Mouse (Mus musculus) ES-E14 (cell line): ENCODE data around the gene Pigz. TPM values are rescaled to one million over a fixed set of nuclear protein-coding genes. Genes with fewer than 3 reads are reported as not detected.

Source experiments
- DNase-seq: peaks from one replicate; pipeline ENCODE4 v3.0.0-alpha.2; 2013; ENCODE audit warnings: low read depth, low spot score
- H3K27ac ChIP-seq: 2 replicates; pipeline ENCODE4 v1.5.1; 2012; ENCODE audit warnings: low read depth, mild to moderate bottlenecking, low read length, moderate library complexity, mixed read lengths; ENCODE audit not compliant: poor library complexity, insufficient read depth, severe bottlenecking
- H3K36me3 ChIP-seq: 2 replicates; pipeline ENCODE4 v1.6.1; 2012; ENCODE audit warnings: mild to moderate bottlenecking, low read length, moderate library complexity, mixed read lengths; ENCODE audit not compliant: control insufficient read depth, poor library complexity, insufficient read depth, severe bottlenecking
- H3K4me1 ChIP-seq, 2 experiments: fragments of 150-350 bp in 1 of 2; sonication (generic) in 1 of 2; 2 replicates each; pipeline ENCODE4 v1.6.1; 2012; ENCODE audit warnings: low read length in 2 of 2, mild to moderate bottlenecking in 1 of 2, mixed read lengths in 1 of 2; ENCODE audit not compliant: control insufficient read depth in 2 of 2, insufficient read depth in 2 of 2, poor library complexity in 1 of 2
- H3K4me3 ChIP-seq, 2 experiments: fragments of 150-350 bp in 1 of 2; sonication (generic) in 1 of 2; 2 replicates each; pipeline ENCODE4 v1.5.1; 2012; ENCODE audit warnings: low read length in 2 of 2, low read depth in 1 of 2, mild to moderate bottlenecking in 1 of 2, mixed read lengths in 1 of 2; ENCODE audit not compliant: insufficient read depth in 1 of 2, poor library complexity in 1 of 2, severe bottlenecking in 1 of 2
- H3K9ac ChIP-seq: 2 replicates; pipeline ENCODE4 v1.6.1; 2012; ENCODE audit warnings: low read depth, mild to moderate bottlenecking, low read length, mixed read lengths; ENCODE audit not compliant: poor library complexity, insufficient read depth, severe bottlenecking
- H3K9me3 ChIP-seq: fragments of 150-350 bp; sonication (generic); 2 replicates; pipeline ENCODE4 v1.6.1; 2012; ENCODE audit warnings: low read depth, mild to moderate bottlenecking, low read length; ENCODE audit not compliant: control insufficient read depth, insufficient read depth
- CHD2 ChIP-seq: IDR thresholded peaks from 2 replicates; pipeline ENCODE4 v1.6.1; 2014; ENCODE audit warnings: mild to moderate bottlenecking, low read depth, low read length, inconsistent platforms
- HCFC1 ChIP-seq: IDR thresholded peaks from 2 replicates; pipeline ENCODE4 v1.6.1; 2012; ENCODE audit warnings: low read length, inconsistent platforms, borderline replicate concordance; ENCODE audit not compliant: insufficient read depth
- MAFK ChIP-seq: IDR thresholded peaks from 2 replicates; pipeline ENCODE4 v1.6.1; 2014; ENCODE audit warnings: mild to moderate bottlenecking, low read depth, low read length, inconsistent platforms; ENCODE audit not compliant: insufficient read depth
- ZC3H11A ChIP-seq: IDR thresholded peaks from 2 replicates; pipeline ENCODE4 v1.6.1; 2012; ENCODE audit warnings: low read depth, mild to moderate bottlenecking, inconsistent platforms, low read length, borderline replicate concordance
- ZNF384 ChIP-seq: IDR thresholded peaks from 2 replicates; pipeline ENCODE4 v1.6.1; 2012; ENCODE audit warnings: low read depth, low read length, inconsistent platforms
- in situ Hi-C, 2 experiments: fragments of 600-800 bp; cut with MboI; formaldehyde crosslinking; loops; one replicate each; pipeline ENCODE4 v1.15.1; 2025; ENCODE audit warnings: low sequenced_read_pairs in 2 of 2, inconsistent platforms in 1 of 2; ENCODE audit not compliant: unreplicated experiment in 2 of 2
- total RNA-seq: library from RNA; depleted of rRNA; stranded (reverse); fragments of 300-350 nt; gene quantifications from 2 replicates; pipeline ENCODE4 v1.2.3, GENCODE M21; 2012

Gene Pigz
- total RNA-seq, 1 experiment, result 0.71 TPM

DNA sequence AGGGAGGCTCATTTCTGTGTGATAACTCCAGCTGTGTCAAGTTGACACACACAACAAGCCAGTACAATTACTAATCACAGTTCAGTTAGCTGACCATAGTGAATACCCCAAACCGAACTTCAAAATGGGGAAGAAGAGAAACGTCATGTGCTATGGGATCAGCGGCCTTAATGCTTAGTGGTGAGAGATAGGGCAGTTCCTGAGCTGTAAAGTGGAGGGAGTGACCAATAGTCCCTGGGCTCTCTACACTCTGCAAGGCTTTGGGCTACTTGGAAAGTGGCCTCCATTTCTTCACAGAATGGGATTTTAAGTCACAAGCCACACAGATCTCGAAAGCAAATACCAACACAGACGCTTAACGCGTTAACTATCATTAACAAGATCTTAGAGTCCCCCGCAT lies 13.7 kb downstream of the Pigz start:
- DNase-seq, result no peak
- Histone ChIP-seq H3K27ac (no peak overlapping the region), H3K9ac (peak overlapping the region; percentile 86; the same call in 1 of the 2 replicates), H3K36me3 (peaks cover 2% of the 10 kb centered on the region; the same call in 1 of the 2 replicates), H3K4me3 (peak overlapping the region; percentile 90 to 99), H3K4me1 (peaks cover 2 to 8% of the 10 kb centered on the region in 2 experiments; a peak in 1 of 4 replicates), H3K9me3 (no peaks in the 10 kb centered on the region)
- in situ Hi-C loops, result no loop called here
- TF ChIP-seq CHD2 (no peak), MAFK (no peak), ZNF384 (no peak), ZC3H11A (no peak), HCFC1 (no peak)

DNA sequence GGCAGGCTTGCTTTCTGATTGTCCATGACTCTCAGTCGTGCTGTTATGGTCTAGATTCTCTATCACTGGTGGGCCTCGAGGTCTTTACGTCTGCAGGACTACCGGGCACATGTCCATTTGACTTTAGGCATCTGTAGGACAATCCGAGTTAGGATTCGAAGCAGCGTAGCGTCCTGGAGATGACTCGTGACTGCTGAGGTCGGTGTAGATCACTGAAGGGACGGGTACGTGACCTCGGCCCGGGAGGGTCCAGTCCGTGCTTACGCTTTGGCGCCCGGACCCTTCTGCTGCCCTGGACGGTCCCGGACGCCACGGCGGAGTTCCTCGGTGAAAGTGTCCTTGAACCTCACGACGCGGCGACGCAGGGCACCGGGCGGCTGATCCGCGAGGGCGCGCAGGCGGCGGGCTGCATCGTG lies 14.3 kb downstream of the Pigz start:
- Histone ChIP-seq H3K27ac (peak overlapping the region; percentile 38), H3K9me3 (no peaks in the 10 kb centered on the region), H3K4me3 (peak overlapping the region; percentile 90 to 99), H3K9ac (peak overlapping the region; percentile 86), H3K4me1 (peaks cover 2 to 8% of the 10 kb centered on the region in 2 experiments; a peak in 1 of 4 replicates), H3K36me3 (peaks cover 2% of the 10 kb centered on the region; the same call in 1 of the 2 replicates)
- DNase-seq, result no peak
- TF ChIP-seq ZC3H11A, result no peak
- no peak for TF ChIP-seq CHD2
- no peak for TF ChIP-seq ZNF384
- TF ChIP-seq HCFC1, result no peak
- TF ChIP-seq MAFK, result no peak
- in situ Hi-C loops, result no loop called here

DNA sequence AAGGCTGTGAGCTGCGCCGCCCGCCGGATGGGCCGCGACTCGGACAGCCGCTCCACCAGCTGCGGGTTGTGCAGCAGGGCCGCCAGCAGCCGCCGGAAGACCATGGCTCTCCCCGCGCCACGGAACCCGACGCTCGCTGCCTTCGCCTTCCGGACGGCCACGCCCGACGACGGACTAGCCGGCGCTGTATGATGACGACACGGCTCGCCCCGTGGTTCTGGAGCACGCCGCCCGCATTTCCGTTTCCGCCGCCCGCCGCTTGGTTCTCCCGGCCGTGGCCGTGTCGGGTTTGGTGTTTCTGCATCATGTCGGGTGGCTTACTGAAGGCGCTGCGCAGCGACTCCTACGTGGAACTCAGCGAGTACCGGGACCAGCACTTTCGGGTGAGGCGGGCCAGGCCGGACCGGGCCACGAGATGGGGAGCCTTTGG lies 14.7 kb downstream of the Pigz start, which contains the start of the genes 0610012G03Rik and Ncbp2:
Gene 0610012G03Rik (minus strand): TSS at position 150 of the 430 bp plus-strand sequence.
Gene Ncbp2 (plus strand): TSS at position 169 of the 430 bp plus-strand sequence.
- peaks cover 2% of the 10 kb centered on the region; the same call in 1 of the 2 replicates for H3K36me3 ChIP-seq
- H3K4me1 ChIP-seq, result peaks cover 2 to 8% of the 10 kb centered on the region in 2 experiments; a peak in 1 of 4 replicates
- no peaks in the 10 kb centered on the region for H3K9me3 ChIP-seq
- peak; percentile 89 for DNase-seq
- peak within 1 kb of the TSS; percentile 92 for H3K9ac ChIP-seq
- peak within 1 kb of the TSS; percentile 38 for H3K27ac ChIP-seq
- peak; percentile 94 for TF ChIP-seq HCFC1
- TF ChIP-seq ZNF384, result no peak
- TF ChIP-seq MAFK, result no peak
- in situ Hi-C loops, result no loop called here
- peak within 1 kb of the TSS; percentile 90 to 99 for H3K4me3 ChIP-seq

DNA sequence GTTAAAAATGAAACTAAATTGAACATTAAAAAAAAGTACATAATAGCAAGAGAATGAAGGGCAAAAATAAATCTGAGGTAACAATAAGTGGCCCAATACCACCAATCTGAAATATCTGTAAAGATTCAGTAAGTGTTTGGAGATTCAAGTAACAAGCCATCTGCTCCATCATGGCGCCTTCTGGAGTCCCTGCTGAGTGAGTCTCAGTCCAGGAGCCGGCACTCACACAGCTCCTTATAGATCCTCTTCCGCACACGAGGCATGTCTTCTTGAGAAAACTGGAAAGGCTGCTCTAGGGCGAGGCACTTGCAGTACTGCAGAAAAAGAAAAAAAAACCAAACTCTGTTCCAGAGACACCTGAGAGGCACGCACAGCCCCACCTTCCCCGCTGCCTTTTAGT lies 29.6 kb downstream of the Pigz start:
- Histone ChIP-seq H3K36me3 (peaks cover 19% of the 10 kb centered on the region), H3K27ac (no peak overlapping the region), H3K9me3 (no peaks in the 10 kb centered on the region), H3K4me3 (no peak overlapping the region), H3K9ac (no peak overlapping the region; the same call in 1 of the 2 replicates), H3K4me1 (peaks cover 0 to 2% of the 10 kb centered on the region in 2 experiments; a peak in 1 of 4 replicates)
- no peak for DNase-seq
- in situ Hi-C loops, result no loop called here
- TF ChIP-seq CHD2 (no peak), HCFC1 (no peak), ZNF384 (no peak), ZC3H11A (no peak), MAFK (no peak)

DNA sequence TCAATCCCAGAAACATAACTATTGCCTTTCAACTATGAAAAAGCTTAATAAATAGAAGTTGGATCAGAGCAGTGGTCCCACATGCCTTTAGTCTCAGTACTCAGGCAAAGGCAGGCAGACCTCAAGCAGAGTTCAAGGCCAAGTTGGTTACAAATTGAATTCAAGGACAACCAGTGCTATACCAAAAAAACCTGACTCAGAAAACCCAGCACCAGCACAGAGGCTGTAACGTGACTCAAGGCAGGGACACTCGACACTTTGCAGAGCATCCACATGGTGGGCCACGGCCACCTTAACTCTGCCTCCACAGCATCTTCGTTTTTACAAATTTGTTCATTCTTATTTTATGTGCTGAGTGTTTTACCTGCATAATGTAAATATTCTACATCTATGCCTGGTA lies 41.6 kb downstream of the Pigz start:
- in situ Hi-C loops, result no loop called here
- no peak for DNase-seq
- Histone ChIP-seq H3K4me1 (no peaks in the 10 kb centered on the region; a peak in 1 of 4 replicates), H3K36me3 (peaks cover 4% of the 10 kb centered on the region; the same call in 1 of the 2 replicates), H3K27ac (no peak overlapping the region), H3K9ac (no peak overlapping the region), H3K4me3 (no peak overlapping the region), H3K9me3 (no peaks in the 10 kb centered on the region)
- TF ChIP-seq MAFK, result no peak
- TF ChIP-seq ZC3H11A, result no peak
- TF ChIP-seq CHD2, result no peak
- TF ChIP-seq HCFC1, result no peak
- TF ChIP-seq ZNF384, result no peak
